Mouse (Mus musculus) stomach, postnatal 0 days (tissue): ENCODE results near the gene Ccdc153.

Experiments used
- CTCF ChIP-seq: IDR thresholded peaks from 2 replicates; pipeline ENCODE4 v1.5.1; 2016; ENCODE audit warnings: antibody characterized with exemption, low read depth, mild to moderate bottlenecking, moderate library complexity
- EP300 ChIP-seq: optimal IDR thresholded peaks from 2 replicates; pipeline ENCODE3; 2016; ENCODE audit warnings: antibody characterized with exemption

DNA sequence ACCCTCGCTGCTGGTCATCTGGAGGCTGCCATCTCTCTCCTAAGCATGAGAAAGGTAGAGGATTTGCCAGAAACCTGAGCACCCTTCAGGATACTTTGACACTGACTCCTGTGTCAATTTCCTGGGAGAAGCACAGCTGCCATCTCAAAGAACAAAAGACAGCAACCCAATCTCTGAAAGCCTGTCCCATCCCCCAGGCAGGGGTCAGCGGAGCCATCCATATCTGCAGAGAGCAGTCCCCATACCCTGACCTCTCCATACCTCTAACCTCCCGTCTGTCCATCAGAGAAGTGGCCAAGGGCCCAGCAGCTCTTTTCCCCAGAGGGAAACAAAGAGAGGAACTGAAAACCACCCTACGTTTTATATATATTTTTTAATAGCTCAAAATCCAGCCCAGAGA lies 3.9 kb upstream of the Ccdc153 start:
- TF ChIP-seq CTCF = no peak
- TF ChIP-seq EP300 = no peak
